Mouse (Mus musculus) monocyte, adult 59 days (primary cell): ENCODE measurements around the gene Tktl1. TPM values are rescaled to one million over a fixed set of nuclear protein-coding genes. Genes with fewer than 3 reads are reported as not detected.

ENCODE experiments used
- total RNA-seq, 2 experiments: library from RNA; stranded (reverse); gene quantifications; one replicate each; pipeline ENCODE4 v1.2.4; 2023

Tktl1 gene
- total RNA-seq: not detected

DNA sequence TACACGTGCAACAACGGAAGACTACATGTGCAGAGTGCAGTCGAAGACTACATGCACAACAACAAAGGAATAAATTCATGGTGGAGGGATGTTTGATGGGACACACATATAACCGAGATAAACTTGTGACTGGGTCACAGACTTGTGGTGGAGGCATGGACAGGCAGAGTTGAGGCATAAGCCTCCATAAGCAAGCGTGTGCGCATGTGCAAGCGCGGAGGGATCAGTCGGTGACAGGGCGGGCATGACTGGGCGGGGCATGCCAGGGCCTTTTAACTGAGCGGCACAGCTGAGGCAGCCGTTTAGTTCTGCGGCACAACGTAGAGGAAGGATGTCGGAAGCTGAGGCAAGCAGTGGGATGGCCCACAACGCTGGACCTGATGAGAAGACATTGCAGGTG lies at the start of gene Tktl1:
Tktl1 (plus strand) TSS at position 301 of the 400 bp plus-strand sequence.

DNA sequence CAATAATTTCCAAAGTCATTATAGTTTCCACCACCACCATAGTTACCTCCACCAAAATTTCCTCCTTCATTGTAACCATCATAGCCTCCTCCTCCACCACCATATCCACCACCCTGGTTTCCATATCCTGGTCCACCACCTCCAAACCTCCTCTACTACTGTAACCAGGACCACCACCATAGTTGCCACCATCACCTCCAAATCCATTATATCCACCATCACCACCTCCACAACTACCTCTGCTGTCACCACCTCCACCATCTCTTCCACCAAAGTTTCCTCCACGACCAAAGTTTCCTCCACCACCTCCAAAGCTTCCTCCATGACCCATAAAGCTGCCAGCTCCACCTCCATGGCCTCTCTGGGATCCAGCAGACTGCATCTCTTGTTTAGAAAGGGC lies 41.8 kb upstream of the Tktl1 start, which contains the start of gene Mecp2:
Mecp2 (minus strand) TSS at position 101 of the 400 bp plus-strand sequence.

DNA sequence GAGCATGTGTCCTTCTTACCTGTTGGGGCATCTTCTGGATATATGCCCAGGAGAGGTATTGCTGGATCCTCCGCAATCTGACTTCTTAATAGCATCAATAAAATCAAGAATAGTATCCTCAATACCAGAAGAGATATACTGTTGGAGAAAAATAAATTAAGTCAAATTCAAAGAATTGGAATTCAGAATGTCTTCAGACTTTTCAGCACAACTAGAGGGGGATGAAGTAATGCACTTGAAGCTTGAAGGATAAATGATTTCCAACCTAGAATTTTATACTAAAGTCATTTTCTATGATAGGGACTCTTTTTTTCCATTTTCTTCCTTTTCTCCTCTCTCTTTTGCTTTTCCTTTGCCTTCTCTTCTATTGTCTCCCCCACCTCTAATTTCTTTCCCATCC lies 9.3 kb upstream of the Tktl1 start, which contains the start of gene Tex28:
Tex28 (minus strand) TSS at position 101 of the 400 bp plus-strand sequence.

DNA sequence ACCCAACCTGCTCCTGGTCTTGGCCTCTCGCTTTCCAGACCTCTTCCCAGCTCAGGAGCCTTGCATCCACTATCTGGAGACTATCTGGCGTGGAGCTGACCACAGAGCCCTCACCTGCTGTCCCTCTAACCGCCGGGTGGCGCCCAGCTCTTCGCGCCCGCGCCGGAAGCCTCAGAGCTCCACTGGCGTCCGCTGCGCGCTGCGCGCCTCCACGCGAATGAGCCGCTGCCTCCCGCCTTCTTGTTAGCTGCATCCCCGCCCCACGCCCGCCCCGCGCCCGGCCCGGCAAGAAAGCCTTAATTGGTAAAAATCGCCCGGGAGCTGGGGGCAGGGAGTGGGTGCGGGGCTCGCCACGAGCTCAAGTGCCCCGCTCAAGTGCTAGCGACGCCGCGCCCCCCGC lies 72.6 kb downstream of the Tktl1 start, which contains the start of gene Flna:
Flna (minus strand) TSS at position 206 of the 400 bp plus-strand sequence.

DNA sequence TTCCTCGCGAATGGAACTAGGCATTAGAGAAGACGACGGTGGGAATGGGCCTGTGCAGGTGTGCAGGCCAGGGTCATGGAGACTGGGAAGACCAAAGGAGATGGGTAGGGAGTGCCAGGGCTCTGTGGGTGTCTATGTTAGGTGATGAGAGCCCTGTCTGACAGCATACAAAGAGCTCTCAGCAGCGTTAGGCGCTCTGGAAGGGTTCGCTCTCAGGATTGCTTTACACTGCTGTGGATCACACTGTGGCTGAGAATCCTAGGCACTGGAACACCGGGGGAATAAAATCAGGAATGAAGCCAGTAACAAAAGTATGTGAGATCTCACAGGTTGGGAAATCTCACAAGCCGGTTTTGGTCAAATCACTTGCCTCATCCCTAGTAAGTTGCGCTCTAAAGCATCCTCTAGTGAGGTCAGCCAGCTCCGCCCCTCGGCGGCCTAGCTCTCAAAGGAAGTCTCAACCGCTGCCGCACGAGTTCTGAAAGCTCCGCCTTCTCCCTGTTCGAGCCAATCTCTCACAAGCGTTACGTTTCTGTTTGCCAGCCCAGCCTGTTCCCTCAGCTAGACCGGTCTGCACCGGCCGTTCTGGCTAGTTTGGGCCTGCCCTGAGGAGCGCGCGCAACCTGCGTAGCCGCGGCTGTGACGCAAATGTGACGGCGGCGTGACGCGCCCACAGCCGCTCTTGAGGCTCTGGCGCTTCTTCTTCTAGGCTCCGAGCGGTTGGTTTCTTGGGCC lies 77.3 kb downstream of the Tktl1 start, which contains the start of gene Emd:
Emd (plus strand) TSS at position 535 of the 735 bp plus-strand sequence.

Other genes starting within 250 kb of the Tktl1 start
- 10 to 100 TPM; 68.8 to 76.7 TPM for gene Renbp, start 246.4 kb upstream of the Tktl1 start, total RNA-seq
- gene Hcfc1, start 210.9 kb upstream of the Tktl1 start, total RNA-seq: 10 to 100 TPM; 86.7 to 89.0 TPM
- gene Irak1, start 153.3 kb upstream of the Tktl1 start, total RNA-seq: 100 to 1,000 TPM; 131 to 140 TPM
- not detected for gene Opn1mw, start 49.8 kb upstream of the Tktl1 start, total RNA-seq
- gene Mecp2, start 41.9 kb upstream of the Tktl1 start, total RNA-seq: 10 to 100 TPM; 42.6 to 44.5 TPM
- not detected for gene Tex28, start 9.4 kb upstream of the Tktl1 start, total RNA-seq
- gene Flna, start 72.6 kb downstream of the Tktl1 start, total RNA-seq: 1,000 to 10,000 TPM; 1,568 to 1,591 TPM
- gene Emd, start 77.4 kb downstream of the Tktl1 start, total RNA-seq: 10 to 100 TPM; 74.3 to 79.1 TPM
- gene Rpl10, start 93.6 kb downstream of the Tktl1 start, total RNA-seq: 100 to 1,000 TPM; 714 to 836 TPM
- 10 to 100 TPM; 62.3 to 73.3 TPM for gene Taz, start 104.7 kb downstream of the Tktl1 start, total RNA-seq
- gene Dnase1l1, start 105.1 kb downstream of the Tktl1 start, total RNA-seq: 100 to 1,000 TPM in 1 of 2 experiments, 10 to 100 TPM in 1; 98.3 to 103 TPM
- 100 to 1,000 TPM; 263 to 299 TPM for gene Atp6ap1, start 119.8 kb downstream of the Tktl1 start, total RNA-seq
- gene Gdi1, start 127.7 kb downstream of the Tktl1 start, total RNA-seq: 100 to 1,000 TPM; 208 to 227 TPM
- 10 to 100 TPM; 71.4 to 76.9 TPM for gene Fam50a, start 135.8 kb downstream of the Tktl1 start, total RNA-seq
- gene Plxna3, start 151.8 kb downstream of the Tktl1 start, total RNA-seq: 1 to 10 TPM; 1.4 to 4.5 TPM
- gene Lage3, start 176.4 kb downstream of the Tktl1 start, total RNA-seq: 10 to 100 TPM; 18.3 to 21.8 TPM
- 10 to 100 TPM; 22.9 to 25.5 TPM for gene Ubl4a, start 196.0 kb downstream of the Tktl1 start, total RNA-seq
- gene Slc10a3, start 196.1 kb downstream of the Tktl1 start, total RNA-seq: 10 to 100 TPM; 19.6 to 23.9 TPM
- gene Fam3a, start 216.0 kb downstream of the Tktl1 start, total RNA-seq: 10 to 100 TPM; 16.6 to 20.0 TPM
- 10 to 100 TPM; 30.0 to 30.5 TPM for gene Ikbkg, start 216.0 kb downstream of the Tktl1 start, total RNA-seq